In genomic region chr10:20854621-20855363, GRCm38 (mm10) we compare ENCODE assay signal across 9 mouse cellular contexts.
DNase-seq lines count a peak whose midpoint lies in the region; ATAC-seq and TF ChIP-seq lines count a peak whose summit lies in the region.
"Had no signal": no experiment of that assay in that cellular context is flagged by ENCODE, and none has a peak within 500 bp of the region (broad histone marks: within the 10 kb centered on the region; RNA-seq: fewer than 3 reads in every experiment).

No protein-coding gene starts in this region.

- 18% methylated on average over 14 of the region's 14 CpGs for WGBS in hindbrain, postnatal 0 days
- 26% methylated on average over 14 of the region's 14 CpGs for WGBS in midbrain, embryonic 14.5 days
- WGBS in stomach, postnatal 0 days: 23% methylated on average over 14 of the region's 14 CpGs

- no peaks in the 10 kb centered on the region for H3K9me3 ChIP-seq in hindbrain, postnatal 0 days (ENCODE audit: low read length)
- H3K9me3 ChIP-seq in midbrain, embryonic 14.5 days (ENCODE audit: control insufficient read depth, low read length): no peaks in the 10 kb centered on the region
- no peaks in the 10 kb centered on the region for H3K9me3 ChIP-seq in stomach, postnatal 0 days (ENCODE audit: control insufficient read depth, low read length)

- DNase-seq in adrenal gland, postnatal 14 days: peak; percentile 25
- no peak for DNase-seq in adrenal gland, adult 18-20 months (ENCODE audit: low spot score in 2 of 2)
- peak; percentile 13 for DNase-seq in cerebellum, adult 9-11 months
- DNase-seq in frontal cortex, postnatal 10 days (ENCODE audit: low spot score in 2 of 2): peak; percentile 37 to 40
- DNase-seq in hindbrain, postnatal 0 days (ENCODE audit: low spot score): peak; percentile 68
- DNase-seq in liver: peak; percentile 10
- DNase-seq in midbrain, embryonic 14.5 days: peak; percentile 81
- no peak for DNase-seq in stomach, postnatal 0 days (ENCODE audit: low spot score)

- no peaks in the 10 kb centered on the region for H3K27me3 ChIP-seq in hindbrain, postnatal 0 days (ENCODE audit: insufficient read depth, low read length)
- H3K27me3 ChIP-seq in midbrain, embryonic 14.5 days (ENCODE audit: control insufficient read depth, insufficient read depth, low read length): no peaks in the 10 kb centered on the region
- H3K27me3 ChIP-seq in stomach, postnatal 0 days (ENCODE audit: control insufficient read depth, insufficient read depth, low read length): no peaks in the 10 kb centered on the region

- no peak overlapping the region for H3K9ac ChIP-seq in hindbrain, postnatal 0 days (replicated peaks; ENCODE audit: low read length)
- peak overlapping the region; percentile 17; the same call in 1 of the 2 replicates for H3K9ac ChIP-seq in midbrain, embryonic 14.5 days (replicated peaks; ENCODE audit: low read length)
- no peak overlapping the region for H3K9ac ChIP-seq in stomach, postnatal 0 days (ENCODE audit: low read length)

- H3K4me2 ChIP-seq in hindbrain, postnatal 0 days (ENCODE audit: low read depth, low read length): peak overlapping the region; percentile 49
- peak overlapping the region; percentile 26 for H3K4me2 ChIP-seq in midbrain, embryonic 14.5 days (ENCODE audit: low read length)
- peak overlapping the region; percentile 31 for H3K4me2 ChIP-seq in stomach, postnatal 0 days (replicated peaks; ENCODE audit: low read depth)

- TF ChIP-seq EP300 in stomach, postnatal 0 days (optimal IDR thresholded peaks at IDR 0.05): no peak

- peak overlapping the region; percentile 10 for H3K4me3 ChIP-seq in hindbrain, postnatal 0 days (ENCODE audit: low read length)
- no peak overlapping the region for H3K4me3 ChIP-seq in midbrain, embryonic 14.5 days (replicated peaks; ENCODE audit: low read depth, low read length)
- H3K4me3 ChIP-seq in stomach, postnatal 0 days (ENCODE audit: low read depth, low read length): peak overlapping the region; percentile 10; the same call in 1 of the 2 replicates
- H3K4me3 ChIP-seq: erythroblast, embryonic 14.5 days had no signal

- TF ChIP-seq CTCF in hindbrain, postnatal 0 days (IDR thresholded peaks at IDR 0.05; ENCODE audit: low read depth): no peak
- no peak for TF ChIP-seq CTCF in stomach, postnatal 0 days (IDR thresholded peaks at IDR 0.05; ENCODE audit: low read depth)

- no peak overlapping the region for H3K27ac ChIP-seq in hindbrain, postnatal 0 days
- H3K27ac ChIP-seq in midbrain, embryonic 14.5 days (replicated peaks; ENCODE audit: low read depth, low read length): peak overlapping the region; percentile 80
- H3K27ac ChIP-seq in stomach, postnatal 0 days (replicated peaks): no peak overlapping the region

- peaks cover 7% of the 10 kb centered on the region for H3K4me1 ChIP-seq in hindbrain, postnatal 0 days (ENCODE audit: insufficient read depth, low read length)
- peaks cover 6% of the 10 kb centered on the region; the same call in 1 of the 2 replicates for H3K4me1 ChIP-seq in midbrain, embryonic 14.5 days (ENCODE audit: control insufficient read depth, insufficient read depth, low read length)
- H3K4me1 ChIP-seq in stomach, postnatal 0 days (replicated peaks; ENCODE audit: control insufficient read depth, insufficient read depth): no peaks in the 10 kb centered on the region

- ATAC-seq in hindbrain, postnatal 0 days: peak; percentile 88
- peak; percentile 87 for ATAC-seq in midbrain, embryonic 14.5 days (ENCODE audit: low FRiP score, low TSS enrichment)
- peak; percentile 35; the same call in 1 of the 2 replicates for ATAC-seq in stomach, postnatal 0 days (ENCODE audit: low FRiP score, low TSS enrichment)

- no peaks in the 10 kb centered on the region for H3K36me3 ChIP-seq in hindbrain, postnatal 0 days (ENCODE audit: insufficient read depth, low read length)
- H3K36me3 ChIP-seq in midbrain, embryonic 14.5 days (ENCODE audit: control insufficient read depth, insufficient read depth, low read length): no peaks in the 10 kb centered on the region
- H3K36me3 ChIP-seq in stomach, postnatal 0 days (ENCODE audit: control insufficient read depth, insufficient read depth, low read length): no peaks in the 10 kb centered on the region

Comparison
In these comparisons a context has a peak if more than half of its experiments do, and no peak if none do; other contexts are left out.
1. DNase-seq: peak in adrenal gland, postnatal 14 days (single experiment), cerebellum, adult 9-11 months (single experiment), frontal cortex, postnatal 10 days (2 of 2), hindbrain, postnatal 0 days (single experiment), liver (single experiment) and midbrain, embryonic 14.5 days (single experiment); none in adrenal gland, adult 18-20 months (0 of 2) and stomach, postnatal 0 days (single experiment).
2. ATAC-seq: peak in every context shown above with its lines; median percentile 88 in hindbrain, postnatal 0 days; 87 in midbrain, embryonic 14.5 days; 35 in stomach, postnatal 0 days.
3. Peak in every context shown above with its lines, with median percentiles within 50 percentile points of each other: H3K4me2 ChIP-seq.